Mouse (Mus musculus): Measurements from ENCODE around the gene Parpbp.

Parpbp gene

DNA sequence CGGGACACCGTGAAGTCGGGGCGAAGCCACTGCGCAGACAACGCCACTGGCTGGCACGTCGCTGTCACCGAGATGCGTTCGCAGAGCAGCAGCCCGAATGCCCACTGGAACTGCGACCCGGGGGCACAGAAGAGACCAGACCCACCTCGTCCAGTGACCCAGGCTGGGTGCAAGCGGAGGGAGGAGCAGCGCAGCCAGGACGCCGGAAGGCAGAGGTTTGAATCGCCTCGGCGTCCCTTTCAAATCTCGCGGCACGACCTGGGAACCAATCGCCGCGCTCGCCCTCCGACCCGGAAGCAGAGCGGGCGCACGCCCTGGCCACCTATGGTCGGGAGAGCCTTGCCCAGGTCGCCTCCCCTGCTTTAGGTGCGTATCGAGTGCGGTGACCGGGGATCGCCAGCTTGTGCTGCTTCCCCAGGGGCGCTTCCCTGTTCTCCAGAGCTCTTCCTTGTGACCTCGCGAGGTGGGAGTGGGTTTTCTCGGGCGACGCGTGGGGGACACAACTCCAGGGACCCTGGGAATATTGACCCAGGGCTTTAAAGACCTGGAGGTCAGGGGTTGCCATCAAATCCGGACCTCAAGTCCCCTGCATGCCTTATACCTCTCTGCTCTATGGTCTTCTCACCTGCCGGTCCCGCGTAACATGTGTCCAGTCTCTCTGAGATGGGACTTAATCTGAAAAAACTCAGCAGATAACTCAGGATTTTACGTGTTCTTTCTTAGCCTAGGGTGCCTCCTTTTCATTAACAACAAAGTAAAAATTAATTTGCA lies at the start of gene Parpbp, which contains the start of gene Nup37:
Parpbp (minus strand) TSS at position 235 of the 771 bp plus-strand sequence.
Nup37 (plus strand) TSS at position 286 of the 771 bp plus-strand sequence.
- DNase-seq (ENCODE audit: low read depth): peak; percentile 88

DNA sequence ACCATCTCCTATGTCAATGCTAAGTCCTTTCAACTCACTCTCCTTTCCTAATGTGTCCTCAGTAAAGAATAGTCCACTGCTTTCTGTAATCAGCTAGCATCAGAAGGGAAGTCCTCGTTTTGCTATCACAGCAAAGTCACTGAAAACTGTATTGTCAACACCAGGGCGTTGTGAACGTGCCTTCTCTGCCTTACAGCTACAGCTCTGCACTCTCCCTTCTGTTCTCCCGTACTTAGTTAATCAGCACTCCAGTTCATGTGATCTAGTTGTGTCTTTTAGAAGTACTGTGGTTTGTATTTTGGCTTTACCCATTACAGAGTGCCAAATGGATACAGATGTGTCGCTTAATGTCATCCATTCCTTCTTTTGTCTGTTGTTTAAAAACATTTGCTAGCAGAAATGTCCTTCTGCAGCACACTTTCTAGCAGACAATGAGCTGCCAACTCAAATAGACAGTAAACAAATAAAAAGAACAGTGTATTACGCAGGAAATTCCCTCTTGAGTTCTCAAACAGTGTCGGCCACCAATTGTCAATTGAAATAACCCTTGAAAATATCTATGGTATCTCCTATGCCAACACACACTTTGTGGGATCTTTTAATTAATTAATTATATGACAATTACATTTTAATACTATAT lies 20.8 kb upstream of the Parpbp start:
- no peak for DNase-seq (ENCODE audit: low read depth)

DNA sequence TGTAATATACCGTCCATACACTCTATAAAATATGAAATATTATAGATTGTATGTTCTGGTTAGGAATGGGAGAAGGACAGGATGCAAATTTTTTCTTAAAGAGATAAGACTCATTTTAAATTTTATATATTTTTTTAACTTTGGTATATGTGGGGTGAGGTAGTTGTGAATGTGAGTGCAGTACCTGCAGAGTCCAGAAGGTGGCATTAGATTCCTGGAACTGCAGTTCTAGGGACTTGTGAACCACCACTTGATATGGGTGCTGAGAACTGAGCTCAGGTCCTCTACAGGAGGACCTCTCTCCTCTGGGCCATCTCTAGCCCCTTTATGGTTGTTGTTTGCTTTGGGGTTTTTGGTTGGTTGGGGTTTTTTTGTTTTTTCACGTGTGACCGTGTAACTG lies 19.4 kb upstream of the Parpbp start:
- peak; percentile 40 for DNase-seq (ENCODE audit: low read depth)

DNA sequence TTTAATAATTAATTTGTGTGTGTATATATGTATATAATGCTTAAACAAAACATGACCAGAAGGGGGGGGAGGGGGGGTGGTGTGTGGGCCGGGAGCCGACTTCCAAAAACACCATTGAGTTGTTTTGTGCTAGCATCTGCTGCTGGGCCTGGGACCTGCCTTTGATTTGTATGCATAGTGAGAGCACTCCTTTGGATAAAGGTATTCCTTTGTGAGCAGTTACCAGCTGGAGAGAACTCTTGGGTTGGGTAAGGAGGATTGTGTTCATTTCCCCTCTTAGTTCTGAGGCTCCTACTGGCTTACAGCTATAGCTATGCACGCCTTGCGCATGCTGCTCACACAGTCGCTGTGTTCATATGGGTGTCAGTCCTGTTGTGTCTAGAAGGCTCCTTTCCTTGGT lies 15.9 kb upstream of the Parpbp start:
- no peak for DNase-seq (ENCODE audit: low read depth)

DNA sequence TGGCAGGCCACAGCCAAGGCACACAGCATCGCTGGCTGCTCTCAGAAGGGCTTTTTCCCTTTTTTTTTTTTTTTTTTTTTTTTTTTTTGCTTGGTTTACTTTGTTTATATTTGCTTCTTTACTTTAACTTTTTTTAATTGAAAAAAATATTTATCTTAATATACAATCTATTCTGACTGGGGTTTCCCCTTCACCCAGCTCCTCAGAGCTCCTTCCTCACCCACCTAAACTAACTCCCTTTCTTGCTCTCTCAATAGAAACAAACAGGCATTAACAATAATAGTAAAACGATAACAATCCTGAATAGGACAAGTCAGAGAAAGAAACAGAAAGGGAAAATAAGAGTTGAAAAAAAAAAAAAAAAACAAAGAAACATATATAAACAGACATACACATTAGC lies 15.4 kb upstream of the Parpbp start:
- no peak for DNase-seq (ENCODE audit: low read depth)

DNA sequence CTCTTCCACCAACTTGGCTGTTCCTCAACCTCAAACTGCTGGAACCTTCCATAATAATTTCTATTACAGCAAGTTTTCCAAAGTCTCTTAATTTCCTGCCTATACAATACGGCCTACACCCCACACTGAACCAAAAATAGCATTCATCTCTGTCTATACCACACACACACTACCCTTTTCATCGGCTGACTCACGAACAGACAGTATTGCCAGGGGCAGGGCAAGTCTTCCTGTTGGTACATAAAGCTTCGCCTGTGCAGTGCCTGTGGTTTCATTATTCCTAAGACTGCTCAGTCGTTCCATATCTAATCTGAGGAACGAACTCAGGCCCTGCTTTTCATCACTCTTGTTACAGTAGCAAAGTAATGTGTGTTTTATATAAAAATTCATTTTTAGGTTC lies 4.9 kb upstream of the Parpbp start:
- DNase-seq (ENCODE audit: low read depth): peak; percentile 84

DNA sequence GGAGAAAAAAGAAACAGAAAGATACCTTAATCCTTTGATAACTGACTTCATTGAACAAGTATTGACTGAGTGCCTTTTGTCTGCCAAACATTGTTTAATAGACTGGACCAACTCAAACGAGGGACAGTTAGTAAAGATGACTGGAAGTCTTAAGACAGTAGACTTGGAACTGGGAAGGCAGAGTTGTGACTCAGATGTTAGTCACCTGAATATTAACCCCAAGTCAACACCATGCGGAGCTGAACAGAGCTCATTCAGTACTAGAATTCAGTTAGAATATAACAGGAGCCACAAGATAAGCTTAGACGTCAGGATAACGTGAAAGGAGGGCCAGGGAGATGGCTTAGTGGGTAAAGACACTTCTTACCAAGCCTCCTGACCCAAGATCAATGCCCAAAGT lies 3.6 kb upstream of the Parpbp start:
- peak; percentile 71 for DNase-seq (ENCODE audit: low read depth)

DNA sequence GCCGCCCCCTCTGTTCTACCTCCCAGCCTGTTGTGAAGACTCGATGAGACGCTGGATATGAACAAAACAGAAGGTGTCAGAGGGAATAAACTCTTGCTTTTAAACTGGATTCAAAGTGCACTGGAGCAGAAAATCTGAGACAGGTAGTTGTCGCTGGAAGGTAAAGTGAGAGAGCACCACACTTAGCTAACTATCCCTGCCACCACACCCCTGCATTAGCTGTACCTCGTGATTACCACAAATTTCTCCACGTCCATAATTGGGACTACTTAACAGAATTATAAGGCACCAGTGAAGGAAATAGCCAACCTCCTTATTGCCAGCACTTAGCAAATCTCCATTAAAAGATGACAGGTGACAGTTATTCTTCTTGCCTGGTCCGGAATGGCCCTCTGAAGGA lies 554 bp downstream of the Parpbp start:
- DNase-seq (ENCODE audit: low read depth): peak; percentile 6

DNA sequence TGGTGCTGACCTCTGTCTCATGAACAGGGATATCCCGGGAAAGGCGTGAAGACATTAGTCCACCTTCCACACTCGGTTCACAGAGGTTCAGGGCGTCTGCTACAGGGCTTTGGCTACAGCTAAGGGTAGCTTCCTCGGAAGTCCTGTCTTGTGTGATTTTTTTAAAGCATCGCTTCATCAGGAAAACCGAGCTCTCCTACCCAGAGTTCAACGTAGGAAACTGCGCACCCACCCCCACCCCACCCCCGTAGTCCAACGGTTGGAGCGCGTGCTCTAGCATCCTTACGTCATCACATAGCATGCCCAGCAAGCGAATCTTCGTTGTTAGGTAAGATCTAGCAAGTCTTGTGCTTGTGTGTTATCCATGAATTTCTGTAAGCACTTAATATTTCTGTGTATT lies 11.1 kb downstream of the Parpbp start:
- no peak for DNase-seq (ENCODE audit: low read depth)

DNA sequence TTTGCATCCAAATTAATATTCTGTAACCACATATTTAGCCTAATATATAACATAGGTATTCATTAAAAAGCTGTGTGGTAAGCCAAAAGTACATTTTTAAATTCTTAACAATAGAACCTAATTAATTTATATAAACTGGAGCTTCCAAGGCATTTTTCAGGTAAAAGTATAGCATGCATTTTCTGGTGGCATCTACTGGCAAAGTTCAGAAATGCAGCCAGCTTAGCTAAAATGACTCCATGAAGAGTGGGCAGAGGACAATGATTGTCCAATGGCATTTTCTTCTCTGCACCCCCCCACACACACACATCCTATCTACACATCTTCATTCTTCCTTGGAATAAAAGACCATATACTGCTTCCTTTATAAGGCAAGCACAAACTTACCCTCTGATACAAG lies 27.0 kb downstream of the Parpbp start:
- no peak for DNase-seq (ENCODE audit: low read depth)

DNA sequence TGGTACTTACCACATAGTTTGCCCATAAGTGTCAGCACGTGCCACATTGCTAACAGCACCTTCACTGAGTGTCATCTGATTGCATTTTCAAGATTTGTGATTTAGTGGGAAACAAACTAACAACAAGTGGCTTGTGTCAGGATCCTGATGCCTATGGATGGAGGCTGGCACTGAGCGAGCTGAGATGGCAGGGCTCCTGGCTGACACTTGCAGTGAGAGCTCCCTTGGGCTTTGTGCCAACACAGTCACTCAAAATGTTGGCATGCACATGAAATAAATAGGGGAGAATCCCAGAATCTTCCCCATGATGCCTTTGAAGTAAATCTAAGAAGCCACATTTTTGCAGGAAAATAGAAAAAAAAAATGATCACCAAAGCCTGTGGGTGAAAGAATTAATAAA lies 33.5 kb downstream of the Parpbp start:
- DNase-seq (ENCODE audit: low read depth): no peak

DNA sequence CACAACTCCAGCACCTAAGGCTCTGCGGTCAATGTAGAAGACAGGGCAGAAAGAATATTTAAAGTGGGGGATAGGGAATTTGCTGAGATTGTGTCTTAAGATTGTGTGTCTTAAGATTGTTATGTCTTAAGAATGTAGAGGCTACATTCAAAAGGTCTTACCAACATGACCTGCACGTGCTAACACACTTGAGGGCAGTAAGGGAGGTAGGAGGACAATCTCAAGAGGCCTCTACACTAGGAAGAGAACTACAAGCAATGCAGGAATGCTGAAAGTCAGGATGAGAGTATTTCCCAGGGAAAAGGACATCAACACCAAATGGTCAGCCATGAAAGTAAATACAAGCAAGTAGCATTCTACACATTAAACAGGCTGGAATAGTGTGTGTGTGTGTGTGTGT lies 40.6 kb downstream of the Parpbp start:
- no peak for DNase-seq (ENCODE audit: low read depth)

DNA sequence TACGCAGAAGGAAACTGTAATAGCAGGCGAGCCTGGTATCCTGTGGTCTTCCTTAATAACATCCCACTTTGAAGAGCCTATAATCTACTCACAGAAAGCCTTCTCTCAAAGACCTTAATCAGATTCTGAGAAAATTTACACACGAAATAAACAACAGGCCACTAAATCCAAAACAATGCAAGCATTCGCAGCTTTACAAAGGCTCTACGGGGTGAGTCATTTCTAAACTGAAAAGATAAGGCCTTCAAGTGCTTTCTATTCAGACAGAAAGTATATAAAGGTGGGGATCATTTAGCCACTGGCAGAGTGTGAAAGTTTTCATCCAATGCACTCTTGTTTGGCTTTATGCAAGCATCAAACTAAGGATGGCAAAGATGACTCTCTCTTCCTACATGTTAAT lies 56.0 kb downstream of the Parpbp start, which contains the start of gene Pmch:
Pmch (plus strand) TSS at position 301 of the 400 bp plus-strand sequence.
- no peak for DNase-seq (ENCODE audit: low read depth)

DNA sequence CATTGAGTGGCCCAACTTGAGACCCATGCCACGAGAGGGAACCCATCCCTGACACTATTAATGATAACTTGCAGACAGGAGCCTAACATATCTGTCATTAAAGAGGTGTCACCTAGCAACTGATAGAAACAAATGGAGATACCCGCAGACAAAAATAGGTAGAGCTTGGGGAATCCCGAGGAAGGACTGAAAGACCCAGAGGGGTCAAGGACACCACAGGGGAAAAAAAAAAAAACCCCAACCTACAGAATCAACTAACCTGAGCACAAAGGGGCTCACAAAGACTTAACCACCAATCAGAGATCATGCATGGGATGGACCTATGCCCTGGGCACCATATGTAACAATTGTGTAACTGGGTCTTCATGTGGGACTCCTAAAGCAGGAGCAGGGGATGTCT lies 79.4 kb downstream of the Parpbp start:
- DNase-seq (ENCODE audit: low read depth): no peak

DNA sequence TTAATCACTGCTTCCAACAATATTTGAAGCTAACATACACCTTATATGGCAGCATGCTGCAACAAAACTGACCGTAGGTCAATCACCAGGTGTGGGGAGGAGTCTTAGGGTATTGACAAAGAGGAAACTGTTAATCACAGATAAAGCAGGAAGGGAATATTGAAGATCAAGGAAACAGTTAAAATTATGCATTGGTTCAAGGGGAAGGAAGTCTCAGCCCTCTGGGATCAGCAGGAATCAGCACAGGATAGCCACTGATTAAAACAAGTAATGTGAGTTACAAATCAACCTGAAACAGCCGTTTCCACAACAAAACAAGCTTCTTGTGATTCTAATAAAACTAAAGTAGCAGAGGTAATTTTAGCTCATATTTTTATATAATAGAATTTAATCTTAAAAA lies 81.9 kb downstream of the Parpbp start:
- DNase-seq (ENCODE audit: low read depth): no peak

DNA sequence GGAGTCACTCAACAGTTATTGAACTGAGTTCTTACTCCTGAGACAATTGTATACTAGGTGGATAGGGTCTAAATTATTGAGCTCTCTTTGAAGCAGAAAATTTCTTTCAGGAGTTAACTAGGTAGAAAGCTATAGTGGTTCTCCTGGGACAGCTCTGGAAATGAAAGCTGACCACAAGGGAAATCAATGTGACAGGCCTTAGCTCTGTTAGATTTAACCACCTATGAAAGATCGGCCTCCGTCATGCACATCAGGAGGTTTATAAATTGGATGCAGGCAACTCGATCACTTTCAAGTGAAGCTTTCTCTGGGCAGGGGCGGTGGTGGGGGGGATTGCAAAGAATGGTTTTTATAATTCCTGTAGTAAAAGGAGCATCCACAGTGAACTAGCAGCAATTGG lies 83.3 kb downstream of the Parpbp start:
- DNase-seq (ENCODE audit: low read depth): no peak

DNA sequence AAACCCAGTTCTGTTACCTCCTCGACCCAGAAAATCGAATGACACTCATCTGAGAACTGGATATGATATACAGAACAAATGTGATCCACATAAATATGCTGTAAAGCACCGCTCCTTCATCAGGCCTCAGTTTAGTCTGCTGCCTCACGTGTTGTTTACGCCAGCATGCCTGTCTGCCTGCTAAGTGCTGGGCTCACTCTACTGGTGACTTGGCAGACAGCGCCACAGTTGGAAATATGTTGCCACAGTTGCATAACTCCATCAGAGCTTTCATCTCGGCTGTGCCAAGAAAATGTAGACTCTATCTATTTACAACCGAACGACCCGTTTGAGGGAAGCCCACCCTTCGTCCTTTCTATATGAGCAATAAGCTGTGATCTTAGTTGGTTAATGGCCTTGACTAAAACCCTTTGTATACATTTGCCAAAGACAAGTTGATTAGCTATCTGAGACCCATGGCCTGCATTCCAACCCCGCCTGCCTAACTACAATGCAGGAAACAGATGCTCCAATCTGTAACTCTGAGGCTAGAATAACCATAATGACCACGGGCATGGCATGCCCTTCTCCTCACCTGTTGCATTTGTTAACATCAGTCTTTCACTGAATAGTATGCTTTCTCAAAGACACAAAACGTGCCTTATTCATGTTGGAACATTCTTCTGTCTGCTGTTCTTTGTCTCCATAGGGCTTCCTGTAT lies 89.6 kb downstream of the Parpbp start:
- no peak for DNase-seq (ENCODE audit: low read depth)

DNA sequence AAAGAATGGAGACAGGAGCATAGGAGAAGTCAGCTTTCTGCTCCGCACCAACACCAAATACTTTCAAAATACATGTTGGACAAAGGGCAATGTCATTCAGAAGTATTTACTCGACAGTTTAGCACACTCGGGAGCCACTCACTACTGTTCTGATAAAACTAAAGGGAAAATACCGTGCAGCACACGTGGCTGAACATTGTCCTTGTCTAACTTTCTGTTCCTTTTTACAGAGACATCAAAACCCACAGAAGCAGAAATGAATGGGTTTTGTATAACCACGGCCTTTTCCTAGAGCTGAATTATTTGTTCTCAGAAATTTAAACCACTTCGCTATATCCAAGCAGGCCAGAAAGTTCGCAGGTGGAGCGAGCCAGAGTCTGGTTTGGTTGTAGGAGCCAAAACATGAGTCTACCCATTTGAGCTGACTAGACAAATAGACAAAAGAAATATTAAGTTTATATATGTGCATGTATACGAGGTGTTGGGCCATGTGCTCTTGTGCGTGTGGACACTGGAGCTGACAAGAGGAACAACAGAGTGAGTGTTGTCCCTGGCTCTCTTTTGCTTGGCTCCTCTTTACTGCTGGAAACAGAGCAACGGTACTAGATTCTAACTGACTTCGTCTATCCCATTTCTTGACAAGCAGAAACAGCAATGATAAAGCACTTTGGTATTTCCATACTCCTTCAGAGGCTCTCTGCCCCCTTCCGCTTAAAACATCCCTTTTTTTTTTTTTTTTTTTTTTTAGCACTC lies 92.3 kb downstream of the Parpbp start:
- DNase-seq (ENCODE audit: low read depth): no peak

DNA sequence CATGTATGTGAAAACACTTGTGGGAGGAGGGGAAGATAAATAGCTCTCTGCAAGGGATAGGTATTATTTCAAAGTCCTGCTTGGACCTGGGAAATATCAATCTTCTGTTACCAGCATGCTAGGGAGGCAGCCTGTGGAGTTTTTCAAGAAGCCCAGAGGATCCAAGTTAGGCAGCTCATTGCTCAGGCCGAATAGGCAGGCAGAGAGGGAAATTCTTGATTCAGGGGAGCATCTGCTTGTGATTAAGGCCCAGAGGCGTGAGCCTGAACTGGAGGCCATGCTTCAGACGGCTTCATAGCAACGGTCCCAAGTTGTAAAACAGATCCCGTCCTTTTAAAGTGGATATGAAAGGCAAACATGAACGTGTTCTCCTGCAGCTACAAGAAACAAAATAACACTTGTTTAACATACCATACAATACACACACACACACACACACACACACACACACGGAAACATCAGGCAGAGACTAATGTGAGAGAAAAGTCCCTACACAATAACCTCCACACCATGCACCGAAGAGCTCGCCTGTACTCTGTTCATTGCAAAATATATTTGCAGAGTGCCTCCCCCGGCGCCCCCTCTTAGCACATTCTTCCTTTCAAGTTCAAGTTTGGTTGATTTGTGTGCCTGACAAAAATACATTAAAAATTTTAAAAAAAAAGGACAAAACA lies 100.5 kb downstream of the Parpbp start:
- DNase-seq (ENCODE audit: low read depth): no peak

DNA sequence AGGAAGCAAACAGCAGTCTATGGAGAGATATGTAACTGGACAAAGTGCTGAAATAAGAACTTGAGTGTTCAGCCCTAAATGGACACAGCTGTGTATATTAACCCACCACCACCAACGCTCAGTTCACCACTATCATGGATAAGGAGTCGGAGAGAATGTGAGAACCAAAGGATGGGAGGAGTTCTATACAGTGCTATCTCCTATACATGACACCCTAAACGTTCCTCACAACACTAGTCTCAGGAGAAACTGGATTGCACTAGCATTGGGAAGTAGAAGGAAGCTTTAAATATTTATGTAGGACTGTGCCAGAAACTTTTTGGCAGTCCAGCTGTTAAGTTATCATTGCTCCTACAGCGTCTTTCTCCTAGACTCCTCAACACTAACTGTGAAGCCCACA lies 102.4 kb downstream of the Parpbp start:
- no peak for DNase-seq (ENCODE audit: low read depth)
